Mouse (Mus musculus) intestine, postnatal 0 days (tissue): ENCODE measurements around the gene Mecom. TPM values are rescaled to one million over a fixed set of nuclear protein-coding genes. Genes with fewer than 3 reads are reported as not detected.
A peak's percentile ranks its signal among the peaks of the same experiment; 100 is the strongest.

Source experiments
- ATAC-seq: fragments of 200-750 bp; cut with Nextera tagmentation; 2 replicates; pipeline ENCODE4 v1.8.0; 2017; ENCODE audit warnings: mild to moderate bottlenecking, moderate TSS enrichment, moderate library complexity
- H3K27ac ChIP-seq: fragments of 300-500 bp; sonication (generic); 2 replicates; pipeline ENCODE4 v1.5.1; 2014; ENCODE audit warnings: mild to moderate bottlenecking, low read depth, low read length, moderate library complexity
- H3K27me3 ChIP-seq: fragments of 300-500 bp; sonication (generic); replicated peaks from 2 replicates; pipeline ENCODE4 v1.6.1; 2014; ENCODE audit warnings: low read length, mixed read lengths; ENCODE audit not compliant: control insufficient read depth, insufficient read depth
- H3K36me3 ChIP-seq: fragments of 300-500 bp; sonication (generic); 2 replicates; pipeline ENCODE4 v1.6.1; 2014; ENCODE audit warnings: mild to moderate bottlenecking, moderate library complexity; ENCODE audit not compliant: control insufficient read depth, insufficient read depth
- H3K4me1 ChIP-seq: fragments of 300-500 bp; sonication (generic); replicated peaks from 2 replicates; pipeline ENCODE4 v1.6.1; 2014; ENCODE audit warnings: antibody characterized with exemption, low read length, mixed read lengths; ENCODE audit not compliant: control insufficient read depth, insufficient read depth
- H3K4me2 ChIP-seq: fragments of 300-500 bp; sonication (generic); replicated peaks from 2 replicates; pipeline ENCODE4 v1.6.1; 2014; ENCODE audit warnings: low read depth, mild to moderate bottlenecking, moderate library complexity
- H3K4me3 ChIP-seq: fragments of 300-500 bp; sonication (generic); 2 replicates; pipeline ENCODE4 v1.5.1; 2014; ENCODE audit warnings: low read depth, low read length
- H3K9ac ChIP-seq: fragments of 300-500 bp; sonication (generic); 2 replicates; pipeline ENCODE4 v1.6.1; 2014; ENCODE audit warnings: mild to moderate bottlenecking, low read depth, low read length
- H3K9me3 ChIP-seq: fragments of 300-500 bp; sonication (generic); 2 replicates; pipeline ENCODE4 v1.6.1; 2016; ENCODE audit warnings: mixed run types; ENCODE audit not compliant: control insufficient read depth
- CTCF ChIP-seq: sonication (generic); IDR thresholded peaks from 2 replicates; pipeline ENCODE4 v1.5.1; 2016; ENCODE audit warnings: low read depth, mild to moderate bottlenecking, control low read depth, antibody characterized with exemption, moderate library complexity
- WGBS: fragments of 180-500 bp; shearing (Covaris S2); extraction: QIAGEN DNeasy Blood & Tissue Kit; methylation state at CpG from one replicate; pipeline ENCODE4 v1.1.7; 2014; 5-methylcytosine and 5-hydroxymethylcytosine counted together
- polyA plus RNA-seq: library from polyadenylated mRNA; unstranded; fragments of >200 nt; fragmentation: Nextera tagmentation; extraction: Ambion mirVana; gene quantifications from 2 replicates; pipeline ENCODE4 v1.2.1, GENCODE M21; 2015

Mecom gene
- polyA plus RNA-seq, 1 experiment from 2014 or later: 7.7 TPM

DNA sequence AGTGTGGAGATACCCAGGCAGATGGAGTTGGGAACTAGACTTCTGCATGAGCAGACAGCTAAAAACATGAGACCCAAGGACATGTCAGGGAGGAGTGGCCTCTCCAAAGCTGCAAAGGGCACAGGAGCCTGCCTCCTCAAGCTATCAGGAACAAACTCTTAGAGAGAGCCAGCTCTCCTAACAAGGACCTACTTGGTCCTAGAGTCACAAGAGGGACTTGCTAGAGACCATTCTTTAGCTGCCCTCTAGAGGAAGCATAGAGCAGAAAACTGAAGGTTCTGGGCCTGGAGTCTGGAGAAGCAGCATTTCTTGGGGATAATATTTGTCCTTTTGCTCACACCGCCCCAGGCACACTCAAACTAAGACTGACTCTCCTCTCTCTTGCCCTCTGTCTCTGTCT, 99.2 kb downstream of the Mecom start:
- 89% methylated on average over 1 of the region's 1 CpGs for WGBS
- Histone ChIP-seq H3K36me3 (no peaks in the 10 kb centered on the region), H3K9ac (no peak overlapping the region), H3K4me3 (no peak overlapping the region), H3K4me2 (no peak overlapping the region), H3K9me3 (no peaks in the 10 kb centered on the region), H3K27ac (no peak overlapping the region), H3K27me3 (no peaks in the 10 kb centered on the region), H3K4me1 (no peaks in the 10 kb centered on the region)
- ATAC-seq: no peak
- TF ChIP-seq CTCF: peak; percentile 71

DNA sequence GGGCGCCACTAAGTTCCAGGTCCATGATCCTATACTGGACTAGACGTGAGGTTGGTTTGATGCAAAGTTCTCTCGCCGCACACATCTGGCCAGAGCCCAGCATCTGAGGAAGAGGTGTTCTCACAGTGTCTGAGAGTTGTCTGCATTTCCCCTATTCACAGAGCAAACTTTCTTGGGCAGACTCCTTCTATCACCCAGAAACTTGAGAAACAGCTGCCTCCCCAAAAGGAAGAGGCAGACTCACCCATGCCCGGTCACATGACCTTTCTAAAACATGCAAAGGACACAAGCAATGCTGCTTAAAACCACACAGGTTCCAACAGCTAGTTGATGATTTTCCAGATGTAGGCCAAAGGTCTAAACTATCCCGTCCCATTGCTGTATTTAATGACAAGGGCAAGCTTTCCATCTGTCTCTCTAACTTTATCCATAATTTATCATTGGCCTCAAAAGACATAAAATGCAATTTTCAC, 101.8 kb downstream of the Mecom start:
- Histone ChIP-seq H3K27me3 (no peaks in the 10 kb centered on the region), H3K4me3 (no peak overlapping the region), H3K9ac (no peak overlapping the region), H3K27ac (no peak overlapping the region), H3K36me3 (no peaks in the 10 kb centered on the region), H3K9me3 (no peaks in the 10 kb centered on the region), H3K4me2 (no peak overlapping the region), H3K4me1 (no peaks in the 10 kb centered on the region)
- WGBS: 84% methylated on average over 6 of the region's 6 CpGs
- TF ChIP-seq CTCF: no peak
- ATAC-seq: no peak

DNA sequence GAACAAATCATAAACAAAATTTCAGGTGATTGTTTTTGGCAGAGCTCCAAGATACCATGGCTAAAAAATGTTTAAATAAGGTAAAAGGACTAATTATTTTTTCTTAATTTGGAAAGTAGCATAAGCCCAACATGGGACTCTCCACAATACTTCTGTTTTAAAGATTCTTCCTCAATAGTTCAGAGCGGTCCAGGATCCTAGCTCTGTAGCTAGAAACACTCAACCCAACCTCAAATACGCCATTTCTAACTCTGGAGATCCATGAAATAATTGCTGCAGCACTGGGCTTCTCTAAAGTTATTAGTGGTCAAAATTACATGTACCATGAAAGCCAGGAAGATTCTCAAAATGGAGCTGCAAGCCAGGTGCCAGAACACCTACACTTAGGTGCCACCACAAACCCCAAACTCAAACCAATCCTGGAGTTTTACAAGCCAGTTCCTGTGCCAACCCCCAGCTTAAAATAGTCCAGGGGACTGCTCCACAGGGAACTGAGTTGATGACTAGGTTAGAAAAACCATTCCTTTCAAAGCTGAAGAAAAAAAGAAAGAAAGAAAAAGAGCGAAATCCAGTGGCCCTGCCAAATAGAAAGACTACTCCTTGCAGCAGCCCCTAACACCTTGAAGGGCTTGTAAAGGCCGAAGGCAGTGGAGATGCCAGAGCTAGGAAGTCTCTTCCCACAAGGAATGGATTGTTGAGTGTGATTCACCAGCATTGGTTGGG, 102.4 kb downstream of the Mecom start:
- Histone ChIP-seq H3K36me3 (no peaks in the 10 kb centered on the region), H3K4me1 (no peaks in the 10 kb centered on the region), H3K4me2 (no peak overlapping the region), H3K9ac (no peak overlapping the region), H3K9me3 (no peaks in the 10 kb centered on the region), H3K4me3 (no peak overlapping the region), H3K27me3 (no peaks in the 10 kb centered on the region), H3K27ac (no peak overlapping the region)
- no peak for ATAC-seq
- TF ChIP-seq CTCF: no peak
- 93% methylated on average over 4 of the region's 4 CpGs for WGBS

DNA sequence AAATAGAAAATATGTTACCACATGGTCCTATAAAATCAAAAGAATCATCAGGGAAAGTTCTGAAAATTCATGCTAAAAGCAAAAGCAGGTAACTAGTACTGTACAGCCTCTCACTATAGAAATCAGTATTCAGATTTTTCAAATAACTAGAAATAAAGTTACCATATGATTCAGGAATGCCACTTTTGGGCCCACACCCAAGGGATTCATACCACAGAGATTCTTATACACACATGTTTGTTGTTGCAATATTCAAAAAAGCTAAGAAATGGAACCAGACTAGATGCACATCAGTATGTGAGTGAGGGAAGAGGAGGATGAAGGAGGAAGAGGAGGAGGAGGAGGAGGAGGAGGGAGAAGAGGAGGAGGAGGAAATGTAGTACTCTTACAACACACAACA, 106.2 kb downstream of the Mecom start:
- no peak for ATAC-seq
- Histone ChIP-seq H3K27me3 (no peaks in the 10 kb centered on the region), H3K4me2 (no peak overlapping the region), H3K4me3 (no peak overlapping the region), H3K27ac (no peak overlapping the region), H3K9me3 (no peaks in the 10 kb centered on the region), H3K9ac (no peak overlapping the region), H3K36me3 (no peaks in the 10 kb centered on the region), H3K4me1 (no peaks in the 10 kb centered on the region)
- TF ChIP-seq CTCF: no peak

DNA sequence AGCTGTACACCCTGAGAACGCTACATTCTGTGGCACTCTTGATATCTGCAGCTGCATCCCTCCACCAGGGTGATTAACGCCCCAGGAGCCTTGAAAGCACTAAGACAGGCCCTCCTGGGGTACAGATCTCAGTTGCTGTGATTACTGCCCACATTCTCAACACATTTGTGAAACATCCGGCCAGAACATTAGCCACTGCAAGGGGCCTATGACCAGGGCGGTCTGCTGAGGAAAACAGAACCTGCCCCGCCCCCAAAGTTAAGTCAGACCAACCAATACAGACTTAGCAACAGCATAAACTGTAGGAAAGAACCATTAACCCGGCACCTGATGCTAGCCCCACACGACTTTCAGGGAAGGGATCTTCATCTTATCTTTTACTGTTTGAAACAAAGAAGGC, 109.8 kb downstream of the Mecom start:
- H3K9me3 ChIP-seq: no peaks in the 10 kb centered on the region
- H3K27ac ChIP-seq: no peak overlapping the region
- no peaks in the 10 kb centered on the region for H3K27me3 ChIP-seq
- H3K36me3 ChIP-seq: no peaks in the 10 kb centered on the region
- 51% methylated on average over 7 of the region's 7 CpGs for WGBS
- no peak overlapping the region for H3K4me3 ChIP-seq
- H3K4me2 ChIP-seq: no peak overlapping the region
- no peak overlapping the region for H3K9ac ChIP-seq
- ATAC-seq: no peak
- no peak for TF ChIP-seq CTCF
- H3K4me1 ChIP-seq: no peaks in the 10 kb centered on the region

DNA sequence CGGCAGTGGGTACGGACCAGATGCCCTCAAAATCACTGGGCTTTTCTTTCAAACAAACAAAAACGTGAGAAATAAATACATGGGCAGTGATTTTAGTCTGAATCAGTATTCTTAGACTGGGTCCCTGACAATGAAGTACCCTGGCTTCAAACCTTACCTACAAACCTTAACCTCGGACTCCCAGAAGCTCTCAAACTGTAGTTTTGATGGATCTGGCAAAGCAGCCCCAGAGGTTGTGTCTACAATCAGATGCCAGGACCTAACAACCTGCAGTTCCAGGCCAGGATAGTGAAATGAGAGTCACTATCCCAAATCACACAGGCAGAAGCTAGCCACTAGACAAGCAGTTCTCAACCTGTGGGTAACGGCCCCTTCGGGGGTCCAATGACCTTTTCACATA, 111.2 kb downstream of the Mecom start:
- no peaks in the 10 kb centered on the region for H3K36me3 ChIP-seq
- no peak for TF ChIP-seq CTCF
- H3K4me1 ChIP-seq: no peaks in the 10 kb centered on the region
- H3K27ac ChIP-seq: no peak overlapping the region
- no peaks in the 10 kb centered on the region for H3K27me3 ChIP-seq
- no peak for ATAC-seq
- no peak overlapping the region for H3K4me2 ChIP-seq
- H3K4me3 ChIP-seq: no peak overlapping the region
- H3K9me3 ChIP-seq: no peaks in the 10 kb centered on the region
- 89% methylated on average over 6 of the region's 6 CpGs for WGBS
- no peak overlapping the region for H3K9ac ChIP-seq
